Mouse (Mus musculus): Measurements from ENCODE around the gene Tldc2.

GRCm38 (mm10) chr2:157078793-157079700 is 7.8 kb upstream of the Tldc2 start, which contains the start of gene Soga1:
- peak; percentile 82 for TF ChIP-seq POLR2A (IDR thresholded peaks at IDR 0.05; ENCODE audit: insufficient read length, low read depth)
- TF ChIP-seq USF1 (IDR thresholded peaks at IDR 0.05; ENCODE audit: low read depth), result no peak
- no peak for TF ChIP-seq REST (IDR thresholded peaks at IDR 0.05; ENCODE audit: insufficient read depth, insufficient read length)
- TF ChIP-seq MYOD1 (IDR thresholded peaks at IDR 0.05; ENCODE audit: control insufficient read depth in 1 of 3, insufficient read length in 2 of 3, low read depth in 2 of 3), result peak in 1 of 3 experiments; percentile 25
- TF ChIP-seq TCF12 (IDR thresholded peaks at IDR 0.05; ENCODE audit: insufficient read depth, poor library complexity, severe bottlenecking), result no peak
- no peak for TF ChIP-seq MAX (IDR thresholded peaks at IDR 0.05; ENCODE audit: low read depth)
- TF ChIP-seq E2F4 (IDR thresholded peaks at IDR 0.05; ENCODE audit: insufficient read depth), result no peak
- no peak for TF ChIP-seq TCF3 (IDR thresholded peaks at IDR 0.05; ENCODE audit: insufficient read length, low read depth)
- TF ChIP-seq CEBPB (IDR thresholded peaks at IDR 0.05; ENCODE audit: insufficient read depth, poor library complexity, severe bottlenecking), result no peak
- TF ChIP-seq SRF (IDR thresholded peaks at IDR 0.05; ENCODE audit: control insufficient read depth, insufficient read length, low read depth), result peak; percentile 16
- TF ChIP-seq POLR2AphosphoS2 (IDR thresholded peaks at IDR 0.05; ENCODE audit: insufficient read length, low read depth), result peak; percentile 52
- peak in 2 of 3 experiments; percentile 1 to 28 for TF ChIP-seq MYOG (IDR thresholded peaks at IDR 0.05; ENCODE audit: control insufficient read depth in 1 of 3, insufficient read depth in 1 of 3, insufficient read length in 2 of 3, low read depth in 2 of 3)
